Mouse (Mus musculus) spleen, postnatal 14 days (tissue): ENCODE data around the gene Hdac4.

ENCODE experiments used
- DNase-seq, 2 experiments: peaks; one replicate each; pipeline ENCODE4 v3.0.0; 2021 to 2022; ENCODE audit warnings: low spot score in 2 of 2

Hdac4 gene

DNA sequence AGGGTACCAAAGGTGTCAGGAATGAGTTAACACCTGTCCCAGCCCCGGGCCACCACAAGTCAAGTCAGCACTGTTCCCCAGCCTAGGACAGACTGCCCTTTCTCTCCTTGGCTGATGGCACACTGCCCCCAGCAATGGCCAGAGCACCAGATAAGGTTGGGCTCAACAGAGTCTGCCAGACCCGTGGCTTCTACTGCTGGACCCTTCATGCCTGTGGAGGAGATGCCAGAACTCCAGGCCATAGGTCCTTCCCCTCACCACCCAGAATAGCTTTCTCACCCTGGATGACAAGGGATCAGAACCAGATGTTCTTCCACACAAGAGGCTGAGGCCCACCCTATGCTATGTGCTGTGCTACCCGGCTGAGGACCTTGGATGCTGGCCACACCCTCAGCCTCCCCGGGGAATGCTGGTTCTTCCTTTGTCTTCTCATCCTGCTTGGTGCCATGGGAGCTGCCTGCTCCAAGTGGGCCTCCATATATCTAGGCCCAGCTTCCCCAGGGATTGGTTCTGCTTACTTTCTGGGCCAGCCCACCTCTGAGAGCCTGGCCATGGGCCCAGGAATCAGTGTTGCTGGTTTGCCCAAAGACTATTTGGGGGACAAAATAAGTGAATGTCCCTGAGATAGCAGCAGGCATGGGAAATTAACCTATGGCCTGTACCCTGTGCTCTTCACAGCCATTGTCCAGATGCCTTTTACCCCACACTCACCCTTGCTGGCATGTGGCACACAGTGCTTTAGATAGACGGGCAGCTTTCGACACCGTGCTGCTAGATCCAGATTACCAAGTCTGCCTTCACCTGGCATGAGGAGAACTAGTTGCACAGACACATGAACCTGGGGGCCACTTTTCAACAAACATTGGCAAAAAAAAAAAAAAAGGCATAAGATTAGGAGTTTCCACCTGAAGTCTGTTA lies 273.0 kb downstream of the Hdac4 start:
- no peak for DNase-seq

DNA sequence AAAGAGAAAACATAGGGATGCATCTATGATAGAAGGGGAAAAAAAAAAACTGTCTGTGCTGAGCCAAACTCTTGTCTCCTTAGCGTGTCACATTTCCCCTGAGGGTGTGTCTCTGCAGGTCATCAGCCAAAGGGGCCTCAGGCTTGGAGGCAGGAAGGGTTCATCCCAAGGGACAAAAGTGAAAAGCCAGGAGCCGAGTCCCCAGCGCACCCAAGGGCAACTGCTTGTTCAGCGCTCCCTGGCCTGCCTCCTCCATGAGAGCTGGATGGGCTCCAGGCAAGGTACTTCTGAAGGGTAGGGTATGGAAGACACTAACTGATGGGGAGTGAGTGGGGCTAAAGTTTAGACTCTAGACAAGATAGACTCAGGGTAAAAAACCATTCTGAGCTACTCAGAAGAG lies 273.8 kb downstream of the Hdac4 start:
- DNase-seq: no peak

DNA sequence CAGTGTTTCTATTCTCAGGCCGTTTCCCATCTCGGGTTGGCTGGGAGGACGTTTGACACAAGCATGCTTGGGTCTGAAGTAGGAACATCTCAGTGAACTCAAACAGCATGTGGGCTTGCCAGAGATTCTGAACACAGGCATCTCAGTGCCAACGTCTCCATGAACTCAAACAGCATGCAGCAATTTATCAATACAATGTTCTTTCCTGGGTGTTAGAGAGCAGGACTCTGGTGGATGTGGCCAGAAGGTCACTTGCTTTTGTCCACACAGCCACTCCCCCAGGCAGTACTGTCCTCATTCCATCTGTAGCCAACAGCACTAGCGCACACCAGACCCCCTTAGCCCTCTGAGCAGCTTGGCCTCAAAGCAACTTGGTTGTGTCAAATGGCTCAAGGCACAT lies 274.2 kb downstream of the Hdac4 start:
- no peak for DNase-seq

DNA sequence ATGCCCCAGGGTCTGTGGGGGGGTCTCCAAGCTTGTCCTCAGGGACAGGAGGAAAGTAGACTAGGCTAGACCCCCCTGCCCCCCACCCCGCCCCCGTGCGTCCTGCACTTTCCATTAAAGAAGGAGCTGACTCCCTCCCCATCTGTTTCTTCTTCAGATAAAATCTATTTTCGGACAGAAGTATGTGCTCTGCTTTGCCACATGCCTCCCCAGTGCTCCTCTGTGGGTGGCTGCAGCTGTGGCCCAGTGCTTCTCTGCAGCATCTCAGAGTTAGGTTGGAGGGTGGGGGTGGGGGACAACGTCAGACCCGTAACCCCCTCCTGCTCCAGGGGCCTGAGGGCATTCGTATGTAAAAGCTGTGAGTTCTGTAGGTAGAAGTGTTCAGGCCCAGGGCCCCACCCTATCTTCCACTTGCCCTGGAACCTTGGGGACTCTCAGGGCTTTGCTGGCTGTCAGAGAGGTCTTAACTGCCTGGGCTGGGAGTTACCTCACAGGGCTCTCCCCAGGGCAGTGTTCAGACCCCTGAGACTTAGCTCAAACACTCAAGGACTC lies 275.4 kb downstream of the Hdac4 start:
- no peak for DNase-seq

DNA sequence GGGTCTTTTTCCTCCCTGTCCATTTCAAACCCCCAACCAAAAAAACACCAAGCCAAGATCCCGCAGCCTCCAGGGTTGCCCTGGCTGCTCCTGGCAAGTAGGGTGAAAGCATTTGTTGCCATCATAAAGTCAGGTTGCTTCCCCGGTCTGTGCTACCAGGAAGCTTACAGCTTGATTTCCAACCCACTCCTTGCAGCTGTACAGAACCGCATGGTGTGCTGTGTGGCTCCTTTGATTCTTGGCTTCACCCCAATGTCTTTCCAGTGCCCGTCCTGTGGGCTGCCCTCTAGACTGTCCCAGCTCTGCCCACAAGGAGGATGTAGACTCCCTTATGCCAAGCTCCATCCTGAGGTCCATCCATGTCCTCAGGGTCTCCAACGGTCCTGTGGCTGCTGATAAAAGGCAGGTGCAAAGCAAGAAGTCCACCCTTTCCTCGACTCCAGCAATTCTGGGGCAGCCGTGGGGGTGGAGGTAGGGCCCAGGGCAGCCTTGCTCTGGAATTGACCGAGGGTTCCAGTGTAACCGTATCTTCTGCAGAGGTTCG lies 277.2 kb downstream of the Hdac4 start:
- DNase-seq: no peak

DNA sequence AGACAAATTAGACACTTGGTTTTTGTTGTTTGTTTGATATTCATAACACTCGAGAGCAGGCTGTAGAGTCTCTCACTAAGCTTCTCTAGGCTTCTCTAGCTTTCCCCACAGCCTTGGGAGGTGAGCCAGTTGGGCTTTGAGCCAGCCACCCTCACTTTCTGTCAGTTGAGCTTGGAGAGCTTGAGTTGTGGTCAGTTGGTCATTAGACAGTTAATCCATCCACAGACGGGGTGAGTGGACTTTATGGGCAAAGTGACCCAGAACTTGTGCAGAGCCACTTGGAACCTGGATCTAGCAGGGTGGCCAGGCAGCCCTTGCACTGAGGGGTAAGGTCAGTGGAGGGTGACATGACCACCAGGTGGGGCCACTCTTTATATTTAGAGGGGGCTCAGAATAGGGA lies 277.9 kb downstream of the Hdac4 start:
- no peak for DNase-seq

DNA sequence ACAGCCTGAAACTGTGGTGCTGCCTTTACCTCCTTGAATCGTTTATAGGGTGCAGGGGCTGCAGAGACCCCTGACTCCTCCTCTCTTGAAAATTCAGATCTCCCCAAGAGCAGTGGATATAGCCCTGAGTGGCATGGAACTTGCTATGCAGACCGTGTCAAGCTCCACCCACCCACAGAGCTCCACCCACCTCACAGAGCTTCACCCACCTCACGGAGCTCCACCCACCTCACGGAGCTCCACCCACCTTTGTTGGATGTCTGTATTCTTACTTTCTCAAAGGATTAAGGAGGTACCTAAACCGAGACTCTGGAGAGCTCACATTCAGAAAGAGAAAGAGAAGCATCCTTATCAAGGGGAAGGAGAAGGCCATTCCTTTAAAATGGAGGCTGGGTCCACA lies 279.5 kb downstream of the Hdac4 start:
- DNase-seq: no peak

DNA sequence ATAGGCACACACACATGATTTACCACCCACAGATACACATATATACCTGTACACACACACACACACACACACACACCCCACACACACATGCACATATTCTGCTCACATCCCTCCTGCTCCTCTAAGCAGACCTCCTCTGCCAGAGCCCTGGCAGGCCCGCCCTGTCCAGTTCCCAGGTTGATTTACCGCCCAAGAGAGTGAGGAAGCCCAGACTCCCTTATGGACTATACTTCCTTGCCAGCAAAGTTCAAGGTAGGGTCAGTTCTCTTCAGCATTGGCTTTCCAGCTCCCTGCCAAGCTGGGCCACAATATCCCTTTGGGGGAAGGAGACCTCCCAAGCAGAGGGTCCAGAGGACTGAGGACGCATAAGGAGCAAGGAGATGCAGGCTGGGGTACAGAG lies 280.9 kb downstream of the Hdac4 start:
- no peak for DNase-seq

DNA sequence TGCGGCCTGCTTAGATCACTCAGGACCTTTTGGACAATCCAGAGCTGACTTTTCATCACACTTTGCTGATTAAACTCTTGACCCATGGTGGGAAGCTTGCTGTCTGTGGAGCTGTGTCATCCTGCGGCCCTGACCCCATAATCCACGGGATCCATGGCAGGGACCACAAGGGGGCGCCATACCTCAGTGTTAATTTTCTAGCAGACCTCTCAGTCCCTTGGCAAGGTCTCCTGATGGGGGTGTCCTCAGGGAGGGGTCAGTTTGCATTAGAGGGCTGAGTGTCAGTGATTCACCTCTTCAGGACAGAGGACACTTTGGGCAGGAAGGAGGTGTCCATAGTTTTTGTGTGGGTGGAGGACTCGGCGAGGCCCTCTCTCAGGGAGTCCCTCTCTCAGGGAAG lies 281.6 kb downstream of the Hdac4 start:
- DNase-seq: peak in 1 of 2 experiments; percentile 7

DNA sequence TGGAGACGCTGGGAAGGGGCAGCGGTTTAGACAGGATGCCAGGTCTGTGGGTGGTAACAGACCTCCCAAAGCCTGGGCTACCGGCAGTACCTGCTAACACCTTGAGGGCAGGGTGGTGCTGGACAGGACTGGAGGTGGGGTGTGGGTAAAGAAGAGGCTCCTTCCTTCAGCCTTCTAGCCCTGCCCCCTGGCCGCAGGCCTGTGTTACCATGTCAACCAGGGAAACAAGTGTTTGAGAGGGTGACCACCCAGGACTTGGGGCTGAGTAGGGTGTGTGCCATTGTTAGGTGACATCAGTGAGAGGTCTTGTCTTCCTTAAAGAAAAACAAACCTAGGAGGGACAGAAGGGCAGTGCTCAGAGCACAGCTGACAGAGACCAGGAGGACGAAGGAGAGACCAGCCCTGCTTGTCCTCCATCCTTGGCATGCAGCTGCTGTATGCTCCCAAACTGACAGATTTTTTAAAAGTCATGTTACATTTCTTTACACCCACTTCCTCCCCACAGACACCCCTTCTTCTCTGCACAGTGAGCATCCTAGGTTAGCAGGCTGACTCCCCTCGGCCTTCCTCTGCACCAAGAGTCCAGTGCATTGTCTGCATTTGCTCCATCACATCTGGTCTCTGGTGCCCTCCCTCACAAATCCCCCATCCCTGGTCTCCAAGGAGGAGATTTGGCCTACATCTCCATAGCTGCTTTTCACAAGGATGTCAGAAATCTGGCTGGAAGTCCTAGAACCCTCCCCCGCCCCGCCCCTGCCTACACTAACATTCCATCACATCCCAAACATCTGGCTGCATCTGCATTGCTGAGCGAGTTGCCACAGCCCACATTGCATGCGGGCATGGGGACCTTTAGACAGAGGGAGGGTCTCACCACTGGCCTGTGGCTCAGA lies 283.0 kb downstream of the Hdac4 start:
- no peak for DNase-seq

DNA sequence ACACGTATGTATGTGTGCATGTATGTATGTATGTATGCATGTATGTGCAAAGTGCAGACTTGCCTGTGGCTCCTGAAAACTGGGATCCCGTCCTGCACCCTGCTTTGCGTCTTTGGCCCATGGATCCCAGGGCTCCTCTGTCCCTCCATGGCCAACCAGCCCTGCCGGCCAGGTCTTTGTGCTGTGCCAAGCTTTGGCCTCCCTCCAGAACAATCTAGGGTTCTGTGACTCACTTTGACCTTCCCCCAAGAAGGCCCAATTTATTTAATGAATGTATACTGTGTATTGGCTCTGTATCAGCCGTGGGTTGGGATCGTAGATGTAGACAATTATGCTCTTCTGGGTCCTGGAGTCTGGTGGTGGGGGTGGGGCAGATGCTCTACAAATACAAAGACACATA lies 290.2 kb downstream of the Hdac4 start:
- no peak for DNase-seq

DNA sequence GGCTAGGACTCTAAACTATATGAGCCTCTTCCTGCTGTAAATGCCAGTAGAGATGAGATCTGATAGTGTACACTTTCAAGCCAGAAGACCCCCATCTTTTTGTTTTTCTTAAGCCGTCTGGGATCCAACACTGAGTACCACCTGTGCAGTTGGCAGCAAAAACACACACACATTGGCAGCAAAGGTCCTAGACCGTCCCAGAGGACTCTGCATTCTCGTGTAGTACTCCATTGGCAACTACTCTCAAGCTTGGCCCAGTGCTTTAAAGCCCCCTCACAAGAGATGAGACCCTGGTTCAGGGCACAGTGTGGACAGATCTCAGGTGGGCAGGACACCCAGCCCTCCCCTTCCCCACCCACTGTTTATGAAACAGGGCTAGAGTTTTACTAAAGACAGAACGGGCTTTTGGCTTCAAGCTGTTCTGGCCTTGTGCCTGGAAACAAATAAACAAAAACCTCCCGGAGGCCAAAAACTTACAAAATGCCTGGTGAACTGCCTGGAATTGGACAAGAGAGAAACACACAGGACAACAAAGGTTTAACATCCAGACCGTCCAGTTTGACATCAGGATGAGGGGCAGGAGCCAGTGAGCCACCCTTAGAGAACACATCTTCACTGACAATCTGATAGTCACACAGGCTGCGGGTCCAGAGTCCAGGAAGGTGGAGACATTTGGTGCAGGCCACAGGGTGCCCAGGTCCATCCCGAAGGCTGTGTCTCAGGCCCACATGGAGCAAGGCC lies 292.1 kb downstream of the Hdac4 start:
- no peak for DNase-seq

DNA sequence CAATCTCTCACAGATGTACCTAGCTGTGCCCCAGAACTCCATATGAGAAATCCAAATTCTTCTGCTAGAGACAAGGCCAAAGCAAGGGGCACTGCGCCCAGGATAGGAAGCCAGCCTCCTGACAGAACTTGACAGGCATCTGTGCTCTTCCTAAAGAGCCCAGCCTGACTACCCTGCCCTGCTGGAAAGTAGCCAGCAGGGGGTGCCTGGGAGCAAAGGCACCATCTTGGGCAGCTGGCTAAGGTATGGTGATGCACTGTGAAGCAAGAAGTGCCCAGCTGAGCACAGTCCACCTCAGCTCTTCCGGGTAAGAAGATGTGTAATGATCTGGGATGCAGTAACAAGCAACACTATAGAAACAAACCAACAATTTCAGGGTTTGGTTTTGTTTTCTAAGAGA lies 298.4 kb downstream of the Hdac4 start:
- DNase-seq: no peak

DNA sequence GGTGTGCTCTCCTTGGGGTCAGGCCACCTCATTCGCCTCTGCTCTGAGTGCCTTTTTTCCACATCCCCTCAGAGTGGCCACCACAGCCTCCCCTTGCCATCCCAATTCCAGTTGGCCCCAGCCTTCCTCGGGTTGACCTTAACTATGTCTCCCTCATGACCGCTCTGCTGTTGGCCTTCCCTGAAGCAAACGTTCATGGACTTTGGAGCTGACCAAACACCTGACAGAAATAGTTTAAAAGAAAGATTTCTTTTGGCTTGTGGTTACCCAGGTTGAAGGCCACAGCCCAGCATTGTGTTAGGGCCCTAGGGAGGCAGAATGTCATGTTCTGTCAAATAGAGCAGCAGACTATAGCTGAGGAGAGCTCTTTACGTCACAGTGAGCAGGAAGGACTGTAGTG lies 301.2 kb downstream of the Hdac4 start:
- no peak for DNase-seq

DNA sequence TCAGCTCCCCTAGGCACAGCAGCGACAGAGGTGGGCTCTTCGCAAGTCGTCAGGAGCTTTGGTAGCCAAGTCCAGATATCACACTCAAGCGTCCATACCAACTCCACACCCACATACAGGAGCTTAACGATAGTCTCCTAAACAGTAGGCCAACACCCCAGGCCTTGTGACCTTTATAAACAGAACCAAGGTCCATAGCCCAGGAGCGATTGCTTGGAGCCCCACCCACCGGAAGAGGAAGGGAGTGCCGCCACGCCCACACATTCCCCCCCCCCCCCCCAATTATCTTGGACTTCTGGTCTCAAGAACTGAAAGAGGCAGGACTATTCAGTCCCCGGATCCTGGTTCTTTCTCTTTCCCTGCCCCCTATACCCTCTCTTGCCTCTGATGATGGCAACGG lies 301.9 kb downstream of the Hdac4 start:
- DNase-seq: no peak

DNA sequence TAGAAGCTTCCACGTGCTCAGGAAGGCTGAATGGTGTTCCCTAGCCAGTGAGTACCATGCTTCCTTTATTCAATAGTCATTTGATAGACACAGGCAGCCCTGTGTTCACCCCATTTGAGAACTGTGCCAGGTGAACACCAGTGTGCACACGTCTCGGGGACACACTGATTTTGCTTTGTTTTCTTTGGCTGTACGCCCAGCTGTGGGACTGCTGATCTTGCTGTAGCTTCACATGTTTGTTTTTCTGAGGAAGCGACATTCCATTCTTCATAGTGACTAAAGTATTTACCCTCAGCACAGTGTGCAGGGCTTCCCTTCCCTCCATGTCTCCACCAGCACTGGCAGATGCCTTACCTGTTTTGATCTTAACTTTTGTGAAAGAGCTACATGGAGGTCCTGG lies 312.4 kb downstream of the Hdac4 start:
- no peak for DNase-seq

DNA sequence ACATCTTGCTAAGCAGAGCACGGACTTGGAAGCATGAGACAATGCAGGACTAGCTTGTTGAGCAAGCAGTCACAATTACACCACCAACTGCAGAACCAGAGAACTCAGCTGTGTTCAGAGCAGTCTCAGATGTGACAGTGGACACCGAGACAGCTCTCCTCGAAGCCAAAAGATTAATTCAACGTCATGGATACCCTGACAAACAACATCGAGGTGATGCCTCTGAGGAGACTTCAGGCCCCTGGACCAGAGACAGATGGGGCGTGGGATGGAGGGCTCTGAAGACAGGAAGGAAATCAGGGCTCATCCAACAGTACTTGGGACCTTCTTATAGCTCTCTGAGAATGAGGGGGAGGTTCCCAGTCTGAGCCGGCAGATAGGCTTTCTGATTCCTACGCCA lies 314.6 kb downstream of the Hdac4 start:
- no peak for DNase-seq

DNA sequence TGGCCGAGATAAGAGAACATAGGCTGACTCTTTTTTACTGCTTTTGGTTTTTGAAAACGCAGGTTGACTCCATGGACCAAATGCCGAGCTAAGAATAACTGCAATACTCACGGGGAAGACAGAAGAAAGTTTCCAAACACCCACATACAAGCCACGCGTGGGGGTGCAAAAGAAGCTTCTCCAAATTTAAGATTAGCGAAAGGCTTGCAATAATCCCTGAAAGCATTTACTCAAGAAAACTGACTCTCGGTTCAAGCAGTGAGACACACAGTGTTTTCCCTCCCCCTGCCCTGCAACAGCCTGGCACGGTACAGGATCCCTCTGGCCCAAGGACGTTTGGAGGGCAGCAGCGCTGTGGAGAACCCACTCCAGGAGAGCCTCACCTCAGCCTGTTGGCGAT lies 315.3 kb downstream of the Hdac4 start:
- no peak for DNase-seq
